Mouse (Mus musculus) ES-E14 (cell line): Measurements from ENCODE around the gene Add3. TPM values are rescaled to one million over a fixed set of nuclear protein-coding genes. Genes with fewer than 3 reads are reported as not detected.
A peak's percentile ranks its signal among the peaks of the same experiment; 100 is the strongest.

Source experiments
- DNase-seq: peaks from one replicate; pipeline ENCODE4 v3.0.0-alpha.2; 2013; ENCODE audit warnings: low read depth, low spot score
- H3K27ac ChIP-seq: 2 replicates; pipeline ENCODE4 v1.5.1; 2012; ENCODE audit warnings: low read depth, mild to moderate bottlenecking, low read length, moderate library complexity, mixed read lengths; ENCODE audit not compliant: poor library complexity, insufficient read depth, severe bottlenecking
- H3K36me3 ChIP-seq: 2 replicates; pipeline ENCODE4 v1.6.1; 2012; ENCODE audit warnings: mild to moderate bottlenecking, low read length, moderate library complexity, mixed read lengths; ENCODE audit not compliant: control insufficient read depth, poor library complexity, insufficient read depth, severe bottlenecking
- H3K4me1 ChIP-seq, 2 experiments: fragments of 150-350 bp in 1 of 2; sonication (generic) in 1 of 2; 2 replicates each; pipeline ENCODE4 v1.6.1; 2012; ENCODE audit warnings: low read length in 2 of 2, mild to moderate bottlenecking in 1 of 2, mixed read lengths in 1 of 2; ENCODE audit not compliant: control insufficient read depth in 2 of 2, insufficient read depth in 2 of 2, poor library complexity in 1 of 2
- H3K4me3 ChIP-seq, 2 experiments: fragments of 150-350 bp in 1 of 2; sonication (generic) in 1 of 2; 2 replicates each; pipeline ENCODE4 v1.5.1; 2012; ENCODE audit warnings: low read length in 2 of 2, low read depth in 1 of 2, mild to moderate bottlenecking in 1 of 2, mixed read lengths in 1 of 2; ENCODE audit not compliant: insufficient read depth in 1 of 2, poor library complexity in 1 of 2, severe bottlenecking in 1 of 2
- H3K9ac ChIP-seq: 2 replicates; pipeline ENCODE4 v1.6.1; 2012; ENCODE audit warnings: low read depth, mild to moderate bottlenecking, low read length, mixed read lengths; ENCODE audit not compliant: poor library complexity, insufficient read depth, severe bottlenecking
- H3K9me3 ChIP-seq: fragments of 150-350 bp; sonication (generic); 2 replicates; pipeline ENCODE4 v1.6.1; 2012; ENCODE audit warnings: low read depth, mild to moderate bottlenecking, low read length; ENCODE audit not compliant: control insufficient read depth, insufficient read depth
- CHD2 ChIP-seq: IDR thresholded peaks from 2 replicates; pipeline ENCODE4 v1.6.1; 2014; ENCODE audit warnings: mild to moderate bottlenecking, low read depth, low read length, inconsistent platforms
- HCFC1 ChIP-seq: IDR thresholded peaks from 2 replicates; pipeline ENCODE4 v1.6.1; 2012; ENCODE audit warnings: low read length, inconsistent platforms, borderline replicate concordance; ENCODE audit not compliant: insufficient read depth
- MAFK ChIP-seq: IDR thresholded peaks from 2 replicates; pipeline ENCODE4 v1.6.1; 2014; ENCODE audit warnings: mild to moderate bottlenecking, low read depth, low read length, inconsistent platforms; ENCODE audit not compliant: insufficient read depth
- ZC3H11A ChIP-seq: IDR thresholded peaks from 2 replicates; pipeline ENCODE4 v1.6.1; 2012; ENCODE audit warnings: low read depth, mild to moderate bottlenecking, inconsistent platforms, low read length, borderline replicate concordance
- ZNF384 ChIP-seq: IDR thresholded peaks from 2 replicates; pipeline ENCODE4 v1.6.1; 2012; ENCODE audit warnings: low read depth, low read length, inconsistent platforms
- in situ Hi-C, 2 experiments: fragments of 600-800 bp; cut with MboI; formaldehyde crosslinking; loops; one replicate each; pipeline ENCODE4 v1.15.1; 2025; ENCODE audit warnings: low sequenced_read_pairs in 2 of 2, inconsistent platforms in 1 of 2; ENCODE audit not compliant: unreplicated experiment in 2 of 2
- total RNA-seq: library from RNA; depleted of rRNA; stranded (reverse); fragments of 300-350 nt; gene quantifications from 2 replicates; pipeline ENCODE4 v1.2.3, GENCODE M21; 2012

Add3 gene
- total RNA-seq, 1 experiment, result 8.5 TPM

DNA sequence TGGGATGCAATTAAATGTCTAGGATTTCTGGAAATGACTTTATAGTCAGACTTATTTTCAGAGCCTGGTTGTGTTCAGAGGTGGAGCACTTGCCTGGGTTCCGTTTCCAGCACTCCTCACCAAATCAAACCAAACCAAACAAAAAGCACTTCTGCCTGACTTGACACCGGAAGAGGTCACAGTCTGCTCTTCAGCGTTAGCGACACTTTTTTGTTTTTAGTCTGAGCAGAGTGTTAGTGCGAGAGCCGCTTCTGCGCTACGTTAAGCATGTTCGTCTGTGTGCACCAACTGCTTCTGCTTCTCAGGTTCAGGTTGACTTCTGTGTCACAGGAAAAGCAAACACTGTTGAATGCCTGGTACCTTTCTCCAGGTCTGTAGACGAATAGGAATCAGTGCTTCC, 44.0 kb downstream of the Add3 start:
- TF ChIP-seq ZC3H11A (no peak), CHD2 (no peak), MAFK (no peak), HCFC1 (no peak), ZNF384 (no peak)
- no peak for DNase-seq
- Histone ChIP-seq H3K4me3 (no peak overlapping the region), H3K9me3 (no peaks in the 10 kb centered on the region), H3K9ac (no peak overlapping the region), H3K27ac (no peak overlapping the region; the same call in 1 of the 2 replicates), H3K36me3 (no peaks in the 10 kb centered on the region), H3K4me1 (peaks cover 4 to 5% of the 10 kb centered on the region in 2 experiments; a peak in 2 of 4 replicates)
- in situ Hi-C loops, result no loop called here

GRCm38 (mm10) chr19:53184911-53185310, 44.7 kb downstream of the Add3 start:
- peaks cover 4 to 5% of the 10 kb centered on the region in 2 experiments; a peak in 2 of 4 replicates for H3K4me1 ChIP-seq
- in situ Hi-C loops, result no loop called here
- TF ChIP-seq HCFC1, result no peak
- no peak for TF ChIP-seq ZC3H11A
- no peak for TF ChIP-seq ZNF384
- TF ChIP-seq CHD2, result no peak
- TF ChIP-seq MAFK, result no peak

GRCm38 (mm10) chr19:53185486-53186134, 45.4 kb downstream of the Add3 start:
- Histone ChIP-seq H3K9ac (no peak overlapping the region), H3K27ac (no peak overlapping the region), H3K4me1 (peaks cover 4 to 5% of the 10 kb centered on the region in 2 experiments; a peak in 2 of 4 replicates), H3K4me3 (no peak overlapping the region), H3K9me3 (no peaks in the 10 kb centered on the region), H3K36me3 (no peaks in the 10 kb centered on the region)
- in situ Hi-C loops, result no loop called here
- DNase-seq, result peak; percentile 13
- TF ChIP-seq CHD2, result no peak
- no peak for TF ChIP-seq ZC3H11A
- no peak for TF ChIP-seq MAFK
- TF ChIP-seq ZNF384, result no peak
- TF ChIP-seq HCFC1, result no peak

More at GRCm38 (mm10) chr19:53184911-53185310, 44.7 kb downstream of the Add3 start:
- no peak overlapping the region for H3K27ac ChIP-seq
- DNase-seq, result no peak
- H3K9ac ChIP-seq, result no peak overlapping the region
- no peaks in the 10 kb centered on the region for H3K9me3 ChIP-seq
- no peak overlapping the region for H3K4me3 ChIP-seq
- no peaks in the 10 kb centered on the region for H3K36me3 ChIP-seq

DNA sequence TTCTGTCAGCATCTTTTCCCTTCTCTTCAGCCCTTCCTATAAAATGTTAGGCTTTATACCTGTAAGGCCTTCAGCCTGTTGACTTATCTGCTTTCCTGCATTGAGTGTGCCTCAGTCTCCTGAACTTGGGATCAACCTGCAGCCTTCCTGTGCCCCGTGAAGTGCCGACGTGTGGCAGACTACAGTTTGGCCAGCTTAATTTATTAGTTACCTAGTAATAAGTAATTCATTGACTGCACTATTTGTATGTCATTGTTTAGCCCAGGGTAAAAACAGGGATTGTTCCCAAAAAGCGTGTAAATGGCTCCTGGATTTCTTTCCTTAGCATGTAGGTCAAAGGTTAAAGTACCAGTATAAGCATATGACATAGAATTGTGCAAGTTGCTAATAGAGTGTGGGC, 46.2 kb downstream of the Add3 start:
- Histone ChIP-seq H3K9me3 (no peaks in the 10 kb centered on the region), H3K27ac (no peak overlapping the region), H3K36me3 (no peaks in the 10 kb centered on the region), H3K9ac (no peak overlapping the region), H3K4me3 (no peak overlapping the region), H3K4me1 (peaks cover 4 to 5% of the 10 kb centered on the region in 2 experiments; a peak in 2 of 4 replicates)
- no peak for TF ChIP-seq ZC3H11A
- TF ChIP-seq CHD2, result no peak
- no peak for TF ChIP-seq MAFK
- no peak for TF ChIP-seq ZNF384
- no peak for TF ChIP-seq HCFC1
- no peak for DNase-seq
- in situ Hi-C loops, result no loop called here

GRCm38 (mm10) chr19:53187533-53187932, 47.3 kb downstream of the Add3 start:
- in situ Hi-C loops, result no loop called here
- Histone ChIP-seq H3K9me3 (no peaks in the 10 kb centered on the region), H3K4me3 (no peak overlapping the region), H3K36me3 (no peaks in the 10 kb centered on the region), H3K4me1 (peaks cover 4 to 5% of the 10 kb centered on the region in 2 experiments; a peak in 2 of 4 replicates), H3K9ac (no peak overlapping the region), H3K27ac (no peak overlapping the region)
- TF ChIP-seq ZC3H11A, result no peak
- no peak for TF ChIP-seq CHD2
- no peak for TF ChIP-seq HCFC1
- no peak for TF ChIP-seq MAFK
- TF ChIP-seq ZNF384, result no peak
- DNase-seq, result no peak
